Mouse (Mus musculus): ENCODE results near the gene Shc2.

The Shc2 gene

DNA sequence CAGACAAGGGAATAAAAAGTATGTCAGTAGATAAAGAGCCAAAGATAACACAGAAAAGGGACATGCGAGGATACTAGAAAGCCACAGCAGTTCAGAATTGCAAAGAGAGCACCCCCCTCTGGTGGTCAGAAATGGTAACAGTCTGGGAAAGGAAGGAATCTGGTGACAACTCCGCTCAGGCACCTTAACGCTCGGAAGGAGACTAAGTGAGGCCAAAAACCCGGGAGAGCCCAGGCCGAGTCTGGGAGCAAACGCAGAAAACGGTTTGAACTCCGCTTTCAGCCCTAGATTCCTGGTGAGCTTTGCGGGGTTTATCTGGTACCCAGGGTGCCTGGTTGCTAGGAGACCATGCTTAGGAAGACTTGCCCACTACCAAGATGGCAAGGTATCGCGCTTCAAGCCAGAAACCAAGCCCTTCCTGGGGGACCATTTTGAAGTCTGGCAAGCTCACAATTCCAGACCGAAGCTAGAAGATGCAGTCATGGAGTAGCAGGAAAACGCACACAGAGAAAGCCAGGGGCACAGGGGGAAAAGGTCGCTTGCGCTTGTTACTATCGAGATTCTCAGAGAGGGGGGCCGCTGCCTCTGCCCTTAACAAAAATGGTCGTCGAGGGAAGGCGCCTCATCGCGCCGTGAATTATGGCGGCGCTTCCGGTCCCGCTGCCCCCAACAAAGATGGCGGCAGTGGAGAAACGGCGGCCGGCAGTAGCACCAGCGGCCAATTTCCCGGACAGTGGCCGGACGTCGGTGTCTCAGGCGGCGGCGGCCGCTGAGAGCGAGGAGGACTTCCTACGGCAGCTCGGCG, 31.3 kb upstream of the Shc2 start, which contains the start of gene Tpgs1:
Gene Tpgs1, plus strand, starts transcription at position 599 of the 805 bp plus-strand sequence.
- DNase-seq (ENCODE audit: low spot score in 2 of 2), result peak; percentile 87 to 89

DNA sequence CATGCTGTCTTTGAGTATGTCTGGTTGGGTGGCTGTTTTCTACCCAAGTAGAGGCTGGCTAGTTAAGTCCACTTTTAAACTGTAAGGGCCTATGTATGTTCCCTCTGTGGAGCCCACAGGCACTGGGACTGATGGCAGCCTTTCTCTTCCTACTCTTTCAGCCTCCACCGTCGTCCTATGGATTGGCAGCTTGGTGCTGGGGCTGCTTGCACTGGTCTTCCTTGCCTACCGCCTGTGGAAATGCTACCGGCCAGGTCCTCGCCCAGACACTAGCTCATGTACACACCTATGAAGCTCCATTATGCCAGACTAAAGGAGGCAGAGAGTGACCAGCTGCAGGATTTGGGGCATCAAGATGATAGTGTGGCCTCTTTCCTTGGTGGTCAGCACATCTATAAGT, 30.4 kb upstream of the Shc2 start:
- DNase-seq (ENCODE audit: low spot score in 2 of 2), result no peak

DNA sequence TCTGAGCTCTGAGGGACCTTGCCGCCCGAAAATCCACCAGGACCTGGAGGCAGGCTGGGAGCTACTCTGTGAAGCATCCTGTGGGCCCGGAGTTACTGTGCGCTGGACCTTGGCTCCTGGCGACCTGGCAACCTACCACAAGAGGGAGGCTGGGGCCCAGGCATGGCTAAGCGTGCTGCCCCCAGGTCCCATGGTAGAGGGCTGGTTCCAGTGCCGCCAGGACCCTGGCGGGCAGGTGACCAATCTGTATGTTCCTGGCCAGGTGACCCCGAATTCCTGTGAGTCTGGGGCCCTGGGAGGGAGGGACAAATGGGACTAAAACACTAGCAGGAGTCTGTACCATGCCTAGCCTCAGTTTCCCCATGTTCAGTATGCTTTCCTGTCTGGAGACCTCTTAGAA, 28.8 kb upstream of the Shc2 start:
- no peak for DNase-seq (ENCODE audit: low spot score in 2 of 2)

DNA sequence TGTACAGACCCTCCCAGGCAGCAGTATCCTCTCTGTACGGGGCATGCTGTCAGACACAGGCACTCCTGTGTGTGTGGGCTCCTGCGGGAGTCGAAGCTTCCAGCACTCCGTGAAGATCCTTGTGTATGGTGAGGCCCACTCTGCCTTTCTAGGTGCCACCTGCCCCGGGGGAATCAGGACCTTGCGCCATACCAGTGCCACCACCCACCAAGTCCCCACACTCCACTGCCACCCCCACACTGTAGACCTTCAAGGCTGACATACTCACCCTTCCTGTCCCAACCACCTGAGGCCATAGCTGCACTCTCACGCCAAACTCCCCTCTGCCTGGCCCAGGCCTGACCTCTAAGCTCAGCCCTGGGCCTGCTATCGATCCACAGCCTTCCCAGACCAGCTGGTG, 27.3 kb upstream of the Shc2 start:
- DNase-seq (ENCODE audit: low spot score in 2 of 2), result no peak

DNA sequence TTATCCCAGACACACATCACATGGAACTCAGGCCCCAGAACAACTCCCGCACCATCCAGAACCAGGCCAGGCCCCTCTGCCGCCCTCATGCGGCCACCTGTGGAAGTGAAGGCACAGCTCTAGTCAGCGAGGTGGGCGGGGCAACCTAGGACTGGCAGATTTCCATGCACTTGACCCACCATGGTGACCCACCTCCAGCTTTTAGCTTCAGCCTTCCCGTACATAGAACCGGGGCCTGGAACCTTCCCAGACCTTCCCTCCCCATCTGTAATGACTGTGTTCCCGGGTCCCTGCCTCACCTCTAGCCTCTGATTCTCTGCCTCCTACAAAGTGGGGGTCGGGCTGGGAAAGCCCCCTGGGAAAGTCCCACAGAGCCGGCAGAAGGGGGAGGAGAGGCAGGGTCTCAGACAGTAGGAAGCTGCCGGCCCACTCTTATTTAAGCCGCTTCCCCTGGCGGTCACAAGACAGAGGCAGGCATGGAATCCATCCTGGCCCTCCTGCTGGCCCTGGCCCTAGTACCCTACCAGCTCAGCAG, 26.5 kb upstream of the Shc2 start, which contains the start of gene Madcam1:
Gene Madcam1, plus strand, starts transcription at position 429 of the 535 bp plus-strand sequence.
- peak; percentile 72 to 86 for DNase-seq (ENCODE audit: low spot score in 2 of 2)

DNA sequence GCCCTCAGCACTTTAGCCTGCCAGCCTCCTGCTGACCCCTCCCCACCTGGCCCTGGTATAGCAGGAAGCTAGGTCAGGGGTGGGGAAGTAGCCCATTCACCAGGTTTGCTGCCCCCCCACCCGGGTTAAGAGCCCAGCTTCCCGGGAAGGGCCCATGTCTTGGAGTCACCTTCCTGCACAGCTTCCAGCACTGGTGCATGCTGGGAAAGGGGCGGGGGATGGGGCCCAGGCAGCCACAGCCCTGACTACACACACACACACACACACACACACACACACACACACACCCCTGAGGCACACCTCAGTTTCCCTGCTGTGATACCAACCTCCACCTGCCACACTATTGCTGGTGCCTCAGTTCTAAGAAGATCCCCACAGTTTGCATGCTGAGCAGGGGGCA, 24.1 kb upstream of the Shc2 start:
- DNase-seq (ENCODE audit: low spot score in 2 of 2), result no peak

DNA sequence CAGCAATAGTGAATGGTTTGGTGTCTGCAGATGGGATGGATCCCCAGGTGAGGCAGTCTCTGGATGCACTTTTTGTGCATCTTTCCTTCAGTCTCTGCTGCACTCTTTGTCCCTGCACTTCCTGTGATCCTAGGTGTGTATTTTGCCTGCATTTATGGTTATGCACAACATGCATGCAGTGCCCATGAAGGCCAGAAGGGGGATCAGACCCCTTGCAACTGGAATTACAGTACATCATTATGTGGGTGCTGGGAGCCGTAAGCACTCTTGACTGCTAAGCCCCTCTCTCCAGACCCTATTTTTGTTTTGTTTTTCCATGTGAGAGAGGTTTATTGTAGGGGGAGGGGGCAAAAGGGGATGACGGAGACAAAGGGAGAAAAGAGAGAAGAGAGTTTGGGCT, 22.6 kb upstream of the Shc2 start:
- peak in 1 of 2 experiments; percentile 50 for DNase-seq (ENCODE audit: low spot score in 2 of 2)

DNA sequence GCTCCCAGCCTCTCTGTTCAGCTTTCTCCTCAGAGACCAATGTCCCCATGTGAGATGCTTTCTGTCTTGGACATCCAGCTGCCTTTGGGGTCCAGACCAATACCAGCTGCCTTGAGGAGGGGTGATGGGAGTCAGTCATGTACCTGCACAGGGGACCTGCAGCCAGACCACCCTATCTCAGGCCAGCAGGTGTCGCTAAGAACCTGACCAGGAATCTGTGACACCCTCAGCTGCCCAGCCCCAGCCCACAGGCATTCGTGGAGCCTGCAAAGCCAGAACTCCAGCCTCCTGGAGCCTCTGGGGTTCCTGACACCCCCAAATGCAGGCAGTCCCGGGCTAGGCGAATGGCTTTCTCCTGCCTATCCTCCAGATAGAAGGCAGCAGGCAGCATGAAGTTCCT, 21.1 kb upstream of the Shc2 start:
- peak; percentile 18 to 56 for DNase-seq (ENCODE audit: low spot score in 2 of 2)

DNA sequence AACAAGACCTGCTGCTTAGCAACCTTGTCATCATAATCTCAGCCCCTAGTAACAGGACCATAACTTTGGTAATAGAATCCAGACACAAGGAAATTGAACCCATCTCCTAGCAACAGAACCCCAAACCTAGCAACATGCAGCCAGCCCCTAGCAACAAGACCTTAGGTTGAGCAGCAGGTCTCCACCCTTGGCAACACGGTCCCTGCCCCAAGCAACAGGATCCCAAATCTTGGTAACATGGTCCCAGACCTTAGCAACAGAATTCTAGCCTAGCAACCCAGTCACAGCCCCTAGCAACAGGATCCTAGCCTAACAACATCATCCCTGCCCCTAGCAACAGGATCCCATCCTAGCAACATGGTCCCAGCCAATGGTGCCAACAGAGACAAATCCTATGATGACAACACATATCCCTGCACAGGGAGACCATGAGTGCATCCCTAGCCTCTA, 17.3 kb upstream of the Shc2 start:
- no peak for DNase-seq (ENCODE audit: low spot score in 2 of 2)

DNA sequence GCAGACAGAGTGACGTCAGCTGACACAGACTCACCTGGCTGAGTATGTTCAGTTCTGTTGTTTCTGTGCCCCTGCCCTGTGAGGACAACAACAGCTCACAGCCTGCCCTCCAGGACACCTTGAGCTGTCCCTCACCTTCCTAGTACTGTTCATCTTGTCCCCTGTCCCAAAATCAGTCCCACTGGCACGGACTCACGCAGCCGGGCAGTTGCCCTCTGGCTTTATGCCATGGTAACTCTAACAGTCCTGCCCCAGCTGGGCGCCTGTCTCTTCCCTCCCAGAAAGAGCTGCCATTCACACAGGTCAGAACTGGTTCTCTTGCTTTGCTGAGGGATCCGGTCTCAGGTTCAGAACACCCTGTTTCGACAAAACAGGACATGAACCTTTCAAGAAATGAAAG, 15.1 kb upstream of the Shc2 start:
- no peak for DNase-seq (ENCODE audit: low spot score in 2 of 2)

DNA sequence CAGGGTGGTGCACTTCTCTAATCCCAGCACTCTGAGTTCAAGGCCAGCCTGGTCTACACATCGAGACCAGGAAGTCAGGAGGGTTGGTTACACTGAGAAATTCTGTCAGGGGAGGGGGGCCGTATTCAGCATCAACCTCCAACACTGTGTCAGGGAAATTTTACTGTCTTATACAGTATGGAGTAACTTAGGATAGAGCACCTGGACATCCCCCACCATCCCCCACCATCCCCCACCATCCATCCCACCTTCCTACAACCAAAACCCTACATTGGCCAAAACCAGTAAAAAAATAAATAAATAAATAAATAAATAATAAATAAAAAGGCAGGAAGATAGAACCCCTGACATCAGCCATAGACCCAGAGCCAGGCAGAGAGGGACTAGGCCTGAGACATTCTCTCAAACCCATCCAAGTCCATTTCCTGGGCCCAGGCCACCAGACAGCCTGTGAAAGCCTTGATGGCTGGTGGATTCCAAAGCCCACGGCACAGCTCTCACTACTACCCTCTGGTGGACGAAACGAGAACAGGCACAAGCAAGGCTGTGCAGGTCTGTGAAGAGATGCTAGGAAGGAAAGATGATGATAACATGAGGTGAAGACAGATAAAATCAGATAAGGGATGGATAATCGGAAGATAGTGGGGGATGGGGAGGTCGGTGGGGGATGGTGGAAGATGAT, 11.5 kb upstream of the Shc2 start:
- DNase-seq (ENCODE audit: low spot score in 2 of 2), result peak; percentile 42 to 74

DNA sequence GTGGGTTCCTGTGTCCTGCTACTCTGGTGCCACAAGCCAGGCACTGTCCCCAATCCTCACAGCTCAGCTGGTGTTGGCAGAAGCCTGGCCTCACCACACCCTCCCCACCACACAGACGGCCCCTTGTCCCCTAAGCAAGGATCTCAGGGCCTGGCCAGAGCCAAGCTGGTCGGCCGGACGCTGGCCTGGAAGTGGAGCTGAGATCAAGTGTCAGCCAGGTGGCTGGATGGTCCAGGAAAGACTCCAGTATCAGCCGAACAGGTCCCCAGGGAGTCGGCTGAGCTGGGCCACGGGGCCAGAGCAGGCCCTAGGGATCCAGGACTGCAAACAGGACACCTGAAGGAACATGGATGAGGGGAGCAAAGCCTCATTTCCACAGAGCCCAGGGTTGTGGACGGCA, 8.0 kb upstream of the Shc2 start, which contains the start of gene Odf3l2:
Gene Odf3l2, minus strand, starts transcription at position 28 of the 400 bp plus-strand sequence.
- no peak for DNase-seq (ENCODE audit: low spot score in 2 of 2)

DNA sequence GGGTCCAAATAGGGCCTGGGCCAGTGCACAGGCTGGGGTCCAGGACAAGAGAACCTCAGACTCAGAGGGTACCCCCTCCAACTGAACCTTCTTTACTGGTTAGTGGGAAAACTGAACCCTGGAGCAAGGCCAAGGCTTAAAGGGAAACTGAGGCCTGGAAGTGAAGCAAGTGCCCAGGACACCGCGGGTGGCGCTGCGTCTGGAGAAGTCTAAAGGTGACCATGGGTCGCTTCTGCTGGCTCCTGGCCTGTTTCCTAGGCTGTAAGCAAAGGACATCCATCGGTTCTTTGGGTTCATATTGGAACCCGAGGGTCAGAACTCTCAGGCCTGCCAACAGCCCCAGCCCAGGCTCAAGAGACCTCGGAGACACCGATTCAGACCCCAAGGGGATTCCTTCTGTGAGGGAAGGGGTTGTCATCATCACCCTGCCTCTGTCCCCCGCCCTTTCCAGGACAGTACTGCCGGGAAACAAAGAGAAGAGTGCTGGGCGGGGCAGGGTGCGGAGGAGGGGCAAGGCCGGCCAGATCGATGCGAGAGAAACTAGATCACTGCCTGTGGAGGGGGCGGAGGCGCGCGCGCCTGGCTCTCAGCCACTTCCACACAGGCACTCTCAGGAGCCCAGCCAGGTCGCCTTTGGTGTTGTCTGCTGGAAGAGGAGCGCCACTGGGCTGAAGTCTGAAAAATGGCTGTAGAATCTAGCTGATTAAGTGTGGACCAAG, 927 bp upstream of the Shc2 start:
- no peak for DNase-seq (ENCODE audit: low spot score in 2 of 2)

DNA sequence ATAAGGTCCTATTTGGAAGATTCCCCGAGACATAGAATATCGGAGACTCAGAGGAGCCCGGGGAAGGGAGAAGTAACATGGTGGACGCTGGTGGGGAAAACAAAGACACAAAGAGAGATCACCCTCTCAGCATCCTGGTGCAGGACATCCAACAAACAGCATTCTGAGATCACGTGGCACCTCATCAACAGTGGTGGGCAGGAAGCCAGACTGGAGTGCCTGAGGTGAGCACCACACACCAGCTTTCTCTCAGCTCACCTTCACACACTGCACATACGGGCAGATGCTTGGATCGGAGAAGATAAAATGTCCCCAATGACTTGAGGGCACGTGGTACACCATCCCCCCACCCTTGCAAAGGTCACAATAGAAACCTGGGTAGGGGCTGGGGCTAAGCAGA, 1.4 kb downstream of the Shc2 start:
- no peak for DNase-seq (ENCODE audit: low spot score in 2 of 2)

DNA sequence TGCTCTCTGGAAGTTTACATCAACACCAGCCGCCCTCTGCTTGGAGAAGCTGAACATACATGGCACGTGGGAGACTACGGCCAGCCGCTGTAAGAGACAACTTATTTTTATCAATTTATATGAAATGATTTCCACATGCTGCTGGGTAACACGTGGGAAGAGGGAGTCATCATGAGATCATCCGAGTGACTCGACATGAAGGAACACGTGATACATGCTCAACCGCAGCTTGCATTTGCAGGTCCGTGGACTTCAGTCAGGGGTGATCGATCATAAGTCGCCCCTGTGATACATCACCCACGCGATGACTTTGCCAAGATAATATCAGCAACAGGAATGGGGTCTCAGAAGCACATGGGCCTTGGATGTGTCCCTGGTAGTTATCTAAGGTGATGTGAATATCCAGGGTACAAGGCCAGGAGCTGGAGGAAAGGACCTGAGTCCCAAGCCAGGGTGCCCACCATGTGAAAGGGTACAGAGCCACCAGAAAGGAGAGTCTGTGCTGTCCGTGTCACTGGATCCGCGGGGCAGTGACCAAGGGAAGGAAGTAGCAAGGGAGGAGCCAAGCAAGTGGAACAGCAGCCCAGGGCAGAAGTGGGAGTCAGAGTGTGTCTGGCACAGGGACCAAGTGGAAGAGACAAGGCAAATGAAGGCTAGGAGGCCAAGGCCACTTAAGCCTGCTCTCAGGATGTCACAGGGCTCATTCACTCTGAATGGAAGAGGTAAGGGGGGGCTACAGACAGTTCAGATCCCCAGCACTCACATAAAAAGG, 4.5 kb downstream of the Shc2 start:
- no peak for DNase-seq (ENCODE audit: low spot score in 2 of 2)

DNA sequence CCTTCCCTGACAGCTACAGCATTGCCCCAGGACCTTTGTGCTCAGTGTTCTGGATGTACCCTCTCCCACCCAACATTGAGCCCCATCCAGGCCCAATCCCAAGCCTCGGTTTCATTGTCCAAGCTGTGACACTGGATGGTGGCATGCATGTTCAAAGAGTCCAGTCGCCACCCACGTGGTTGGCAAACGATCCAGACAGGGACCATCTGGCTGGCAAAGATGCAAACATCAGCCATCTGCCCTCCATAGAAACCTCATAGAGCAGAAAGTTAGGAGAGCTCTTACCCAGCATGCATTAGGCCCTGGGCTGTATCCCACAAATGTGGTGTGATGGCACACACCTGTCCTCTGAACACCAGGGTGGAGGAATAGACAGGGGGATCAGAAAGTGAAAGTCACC, 6.3 kb downstream of the Shc2 start:
- DNase-seq (ENCODE audit: low spot score in 2 of 2), result no peak

DNA sequence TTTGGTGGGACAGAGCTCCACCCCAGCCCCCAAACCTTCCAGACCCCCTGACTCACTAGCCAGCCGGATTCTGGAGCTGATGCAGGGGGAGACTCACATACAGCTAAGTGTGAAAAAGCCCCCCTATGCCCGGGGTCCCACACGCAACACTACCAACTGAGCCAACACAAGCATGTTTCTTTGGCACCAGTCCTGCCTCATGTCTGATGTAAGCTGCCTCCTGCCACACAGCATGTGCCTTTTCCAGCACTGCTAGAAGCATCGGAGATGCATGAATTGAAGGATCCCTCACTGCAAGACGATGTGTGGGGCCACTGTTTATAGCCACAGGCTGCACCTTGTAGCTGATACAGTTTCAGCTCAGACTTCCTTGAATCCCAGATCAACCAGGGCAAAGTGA, 9.3 kb downstream of the Shc2 start:
- DNase-seq (ENCODE audit: low spot score in 2 of 2), result no peak

DNA sequence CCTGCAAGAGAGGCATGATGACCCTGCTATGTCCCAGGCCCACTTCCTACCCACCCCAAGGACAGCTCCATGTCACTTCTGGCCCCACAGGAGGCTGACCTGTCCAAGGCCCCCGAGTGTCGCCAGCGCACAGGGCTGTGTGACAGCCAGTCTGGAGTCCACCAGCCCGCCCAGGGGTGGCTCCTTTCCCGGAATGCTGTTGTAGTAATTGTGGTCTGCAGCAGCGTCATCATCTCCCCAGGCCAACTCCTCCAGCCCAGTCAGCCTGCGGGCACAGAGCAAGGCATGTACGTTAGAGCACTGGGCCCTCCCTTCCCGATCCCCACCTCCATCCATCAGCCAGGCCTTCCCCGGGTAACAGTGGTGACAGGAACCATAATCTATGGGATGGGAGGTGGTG, 11.6 kb downstream of the Shc2 start:
- no peak for DNase-seq (ENCODE audit: low spot score in 2 of 2)

DNA sequence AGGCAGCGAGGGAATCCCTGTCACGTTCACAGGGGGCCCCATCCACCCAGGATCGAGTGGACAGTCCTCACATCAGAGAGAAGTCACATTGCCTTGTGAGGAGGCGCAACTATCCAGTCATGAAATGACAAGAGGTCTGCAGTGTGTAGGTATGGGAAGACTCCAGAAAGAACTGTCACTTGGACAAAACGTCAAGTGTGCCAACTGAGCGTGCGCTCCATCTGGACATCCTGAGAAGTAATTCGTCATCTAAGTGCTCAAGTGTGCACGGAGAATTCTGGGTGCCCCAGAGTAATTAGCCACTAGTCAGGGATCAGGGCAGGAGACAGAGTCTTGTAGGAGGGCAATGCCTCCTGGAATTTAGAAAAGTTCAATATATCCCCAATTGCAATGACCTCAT, 12.3 kb downstream of the Shc2 start:
- DNase-seq (ENCODE audit: low spot score in 2 of 2), result no peak

DNA sequence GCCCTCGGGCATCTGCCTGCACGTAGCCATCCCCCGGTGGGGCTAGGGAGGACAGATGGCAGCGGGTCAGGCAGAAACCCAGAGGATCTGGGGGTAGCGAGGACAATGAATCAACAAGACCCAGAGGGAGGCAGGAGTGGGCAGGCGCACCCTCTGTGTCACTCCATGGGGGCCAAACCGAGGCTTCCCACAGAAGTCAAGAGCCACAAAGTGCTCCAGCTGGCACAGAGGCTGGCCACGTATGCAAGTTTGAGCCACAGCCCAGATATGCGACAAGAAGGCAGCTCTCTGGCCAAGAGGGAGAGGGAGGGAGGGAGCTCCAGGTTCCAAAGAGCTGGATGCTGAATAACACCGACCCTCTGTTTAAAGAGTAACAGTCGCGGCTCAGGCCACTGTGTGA, 13.8 kb downstream of the Shc2 start:
- DNase-seq (ENCODE audit: low spot score in 2 of 2), result no peak

DNA sequence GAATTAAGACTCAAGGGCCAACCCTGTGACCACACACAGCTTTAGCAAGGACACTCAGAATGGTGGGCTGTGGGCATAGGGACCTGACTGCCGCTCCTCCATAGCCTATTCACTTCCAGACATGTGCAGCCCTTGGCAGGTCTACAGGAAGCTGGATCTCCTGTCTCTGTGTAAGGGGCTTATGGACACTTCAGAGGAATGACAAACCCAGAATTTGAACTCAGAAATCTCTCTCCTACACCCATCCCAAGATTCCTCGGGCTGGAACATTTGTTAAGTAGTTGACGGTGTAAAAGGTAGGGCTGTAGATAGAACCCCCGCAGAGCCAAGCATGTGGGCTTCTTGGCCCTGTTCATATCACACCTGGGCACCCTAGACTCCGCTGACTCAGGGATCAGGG, 21.3 kb downstream of the Shc2 start:
- no peak for DNase-seq (ENCODE audit: low spot score in 2 of 2)
